Mouse (Mus musculus) lung, embryonic 16.5 days (tissue): ENCODE measurements around the gene Tnni3k. TPM values are rescaled to one million over a fixed set of nuclear protein-coding genes. Genes with fewer than 3 reads are reported as not detected.
"Not testable (repeated sequence)": the region's sequence is repeated elsewhere in the genome, so short reads cannot be mapped to it uniquely, and the experiment has no call there.

Experiments used
- ATAC-seq: fragments of 200-750 bp; cut with Nextera tagmentation; 2 replicates; pipeline ENCODE4 v1.8.0; 2017; ENCODE audit warnings: low read depth, mild to moderate bottlenecking, moderate library complexity
- H3K27ac ChIP-seq: fragments of 300-500 bp; sonication (generic); 2 replicates; pipeline ENCODE4 v1.5.1; 2014; ENCODE audit warnings: mild to moderate bottlenecking, control low read depth, low read length
- H3K27me3 ChIP-seq: fragments of 300-500 bp; sonication (generic); 2 replicates; pipeline ENCODE4 v1.6.1; 2014; ENCODE audit warnings: low read depth, low read length, mixed read lengths; ENCODE audit not compliant: control insufficient read depth, insufficient read depth
- H3K36me3 ChIP-seq: fragments of 300-500 bp; sonication (generic); 2 replicates; pipeline ENCODE4 v1.6.1; 2014; ENCODE audit warnings: low read length; ENCODE audit not compliant: control insufficient read depth, insufficient read depth
- H3K4me1 ChIP-seq: fragments of 300-500 bp; sonication (generic); replicated peaks from 2 replicates; pipeline ENCODE4 v1.6.1; 2014; ENCODE audit warnings: low read length, mixed read lengths; ENCODE audit not compliant: control insufficient read depth, insufficient read depth
- H3K4me2 ChIP-seq: fragments of 300-500 bp; sonication (generic); 2 replicates; pipeline ENCODE4 v1.6.1; 2014; ENCODE audit warnings: low read depth, low read length, control low read depth
- H3K4me3 ChIP-seq: fragments of 300-500 bp; sonication (generic); 2 replicates; pipeline ENCODE4 v1.5.1; 2014; ENCODE audit warnings: mild to moderate bottlenecking, low read length, control low read depth
- H3K9ac ChIP-seq: fragments of 300-500 bp; sonication (generic); 2 replicates; pipeline ENCODE4 v1.6.1; 2014; ENCODE audit warnings: low read length, control low read depth
- H3K9me3 ChIP-seq: fragments of 300-500 bp; sonication (generic); 2 replicates; pipeline ENCODE4 v1.6.1; 2016; ENCODE audit warnings: low read length; ENCODE audit not compliant: control insufficient read depth
- WGBS: fragments of 180-500 bp; shearing (Covaris S2); extraction: QIAGEN DNeasy Blood & Tissue Kit; methylation state at CpG from one replicate; pipeline ENCODE4 v1.1.7; 2014; 5-methylcytosine and 5-hydroxymethylcytosine counted together
- polyA plus RNA-seq: library from polyadenylated mRNA; unstranded; fragments of >200 nt; fragmentation: Nextera tagmentation; extraction: Ambion mirVana; gene quantifications from 2 replicates; pipeline ENCODE4 v1.2.1, GENCODE M21; 2015

Tnni3k gene
- polyA plus RNA-seq, 1 experiment from 2014 or later: 1.1 TPM

DNA sequence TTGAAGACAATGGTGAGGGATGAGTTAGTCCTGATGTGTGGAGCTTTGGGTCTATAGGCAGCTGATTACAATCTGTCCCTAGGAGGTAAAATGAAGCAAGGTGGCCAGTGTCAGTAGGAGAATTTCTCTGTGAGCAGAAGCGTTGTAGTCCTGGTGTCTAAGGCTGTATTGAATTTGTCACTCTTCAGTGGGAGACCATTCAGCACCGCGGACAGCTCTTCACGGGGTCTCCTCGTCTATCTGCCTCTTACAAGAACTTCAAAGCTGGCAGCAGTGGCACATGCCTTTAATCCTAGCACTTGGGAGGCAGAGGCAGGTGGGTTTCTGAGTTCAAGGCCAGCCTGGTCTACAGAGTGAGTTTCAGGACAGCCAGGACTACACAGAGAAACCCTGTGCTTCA lies 235.5 kb downstream of the Tnni3k start:
- H3K27ac ChIP-seq, ATAC-seq, H3K4me1 ChIP-seq, H3K4me3 ChIP-seq, H3K36me3 ChIP-seq, H3K9me3 ChIP-seq, H3K4me2 ChIP-seq, H3K27me3 ChIP-seq, H3K9ac ChIP-seq: not testable (repeated sequence)
- 5% methylated on average over 5 of the region's 5 CpGs for WGBS

DNA sequence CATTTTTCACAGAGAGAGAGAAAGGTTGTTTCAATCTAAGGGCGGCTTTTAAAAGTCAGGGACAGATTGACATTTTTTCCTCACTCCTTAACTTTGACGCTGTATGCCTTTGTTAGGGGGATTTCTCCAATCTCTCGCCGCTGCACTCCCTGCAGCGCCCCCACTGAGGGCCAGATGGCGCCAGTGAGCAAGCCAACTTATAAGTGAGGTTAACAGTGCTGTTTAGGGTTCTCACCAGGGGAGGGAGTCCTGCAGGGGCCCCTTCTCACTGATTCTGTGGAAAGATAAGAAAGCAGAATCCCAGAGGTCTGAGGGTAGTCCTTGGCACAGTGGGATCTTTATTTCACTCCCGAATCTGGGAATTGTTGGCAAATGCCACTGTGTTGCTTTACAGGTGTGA lies 237.5 kb downstream of the Tnni3k start:
- H3K9ac ChIP-seq: no peak overlapping the region
- H3K9me3 ChIP-seq: no peaks in the 10 kb centered on the region
- peaks cover 2% of the 10 kb centered on the region; the same call in 1 of the 2 replicates for H3K27me3 ChIP-seq
- no peak for ATAC-seq
- no peaks in the 10 kb centered on the region for H3K36me3 ChIP-seq
- H3K27ac ChIP-seq: no peak overlapping the region
- H3K4me1 ChIP-seq: no peaks in the 10 kb centered on the region
- 9% methylated on average over 7 of the region's 7 CpGs for WGBS
- H3K4me3 ChIP-seq: no peak overlapping the region
- H3K4me2 ChIP-seq: no peak overlapping the region

DNA sequence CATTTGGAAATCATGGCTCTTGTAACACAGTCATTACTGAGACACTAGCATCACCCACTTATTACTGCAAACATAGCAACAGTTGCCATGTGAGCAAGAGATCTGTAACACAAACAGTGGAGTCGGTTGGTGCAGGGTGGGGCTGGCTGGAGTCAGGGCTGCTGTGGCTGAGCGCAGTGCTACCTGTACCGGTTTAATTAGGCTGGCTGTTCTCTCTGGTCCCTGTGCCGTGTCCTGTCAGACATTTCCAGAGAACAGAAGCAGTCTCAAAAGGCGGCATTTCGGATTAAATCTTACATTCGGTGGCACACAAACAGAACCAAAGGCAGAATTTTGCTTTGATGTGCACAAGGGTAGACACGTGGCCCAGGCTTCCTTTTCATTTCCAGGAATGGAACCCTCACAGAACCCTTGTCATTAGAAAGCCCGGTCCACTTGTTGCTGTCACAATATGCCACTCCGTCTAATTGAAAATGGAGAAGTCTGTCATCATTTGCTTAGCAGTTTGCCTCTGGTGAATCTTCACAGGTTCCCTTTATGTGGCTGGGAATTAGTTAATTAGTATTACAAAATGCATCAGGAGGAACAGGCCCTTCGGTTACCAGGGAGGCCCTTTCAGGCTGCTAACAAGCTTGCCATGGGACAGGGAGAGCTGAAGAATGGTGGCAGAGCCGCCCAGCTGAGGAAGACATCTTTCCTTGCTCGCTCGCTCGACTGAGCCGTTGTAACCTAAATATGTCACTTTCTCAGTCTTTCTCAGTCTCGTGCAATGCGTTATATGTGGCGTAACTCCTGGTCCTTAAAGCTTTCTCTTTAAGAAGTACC lies 238.2 kb downstream of the Tnni3k start:
- WGBS: 41% methylated on average over 19 of the region's 19 CpGs
- Histone ChIP-seq H3K27me3 (peaks cover 2% of the 10 kb centered on the region; the same call in 1 of the 2 replicates), H3K27ac (no peak overlapping the region), H3K4me1 (no peaks in the 10 kb centered on the region), H3K4me2 (no peak overlapping the region), H3K36me3 (no peaks in the 10 kb centered on the region), H3K9me3 (no peaks in the 10 kb centered on the region), H3K4me3 (no peak overlapping the region), H3K9ac (no peak overlapping the region)
- no peak for ATAC-seq

DNA sequence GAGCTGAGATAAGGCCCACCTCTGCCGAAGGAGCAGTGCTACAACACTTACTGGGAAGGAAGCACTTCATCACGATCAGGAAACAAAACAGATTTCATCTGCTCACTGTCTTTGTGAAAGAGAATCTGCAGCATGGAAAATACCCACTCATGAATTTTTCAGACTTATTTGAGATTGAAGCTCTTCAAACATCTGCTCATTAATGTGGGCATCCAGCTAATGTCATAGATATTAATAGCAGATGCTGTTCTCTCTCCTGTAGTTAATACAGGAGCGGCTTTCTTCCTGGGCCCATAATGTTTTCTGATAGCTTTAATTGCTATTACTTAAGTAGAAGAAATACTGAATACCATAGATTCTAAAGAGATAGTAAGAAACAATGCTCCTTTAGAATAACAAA lies 239.0 kb downstream of the Tnni3k start:
- WGBS: 60% methylated on average over 3 of the region's 3 CpGs
- H3K36me3 ChIP-seq: no peaks in the 10 kb centered on the region
- no peak for ATAC-seq

DNA sequence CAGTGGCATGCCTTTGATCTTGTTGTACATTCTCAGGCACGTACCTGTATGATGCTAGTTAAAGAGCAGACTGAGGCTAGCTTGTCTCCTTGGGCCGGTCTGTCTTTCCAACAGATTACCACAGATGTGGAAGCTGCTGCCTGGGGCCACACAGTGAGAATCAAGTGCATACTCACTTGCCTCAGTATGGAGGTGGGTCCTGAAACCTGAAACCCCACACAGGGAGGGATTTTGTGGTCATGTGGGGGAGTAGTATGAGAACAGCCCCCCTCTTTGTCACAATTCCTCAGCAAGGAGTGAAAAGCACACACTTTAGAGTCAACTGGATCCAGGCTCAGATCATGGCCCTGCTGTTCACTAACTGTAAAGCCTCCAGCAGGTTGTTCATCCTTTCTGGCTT lies 239.6 kb downstream of the Tnni3k start:
- no peak overlapping the region for H3K4me2 ChIP-seq
- no peak for ATAC-seq
- H3K4me1 ChIP-seq: no peaks in the 10 kb centered on the region
- H3K27ac ChIP-seq: no peak overlapping the region
- H3K9me3 ChIP-seq: no peaks in the 10 kb centered on the region
- no peak overlapping the region for H3K9ac ChIP-seq
- H3K4me3 ChIP-seq: no peak overlapping the region
- H3K36me3 ChIP-seq: no peaks in the 10 kb centered on the region
- peaks cover 4% of the 10 kb centered on the region; the same call in 1 of the 2 replicates for H3K27me3 ChIP-seq
- WGBS: 39% methylated on average over 2 of the region's 2 CpGs

More for the DNA sequence above, 239.0 kb downstream of the Tnni3k start:
- H3K27me3 ChIP-seq: peaks cover 2% of the 10 kb centered on the region; the same call in 1 of the 2 replicates
- H3K4me3 ChIP-seq: no peak overlapping the region
- H3K9me3 ChIP-seq: no peaks in the 10 kb centered on the region
- H3K27ac ChIP-seq: no peak overlapping the region
- no peak overlapping the region for H3K9ac ChIP-seq
- no peak overlapping the region for H3K4me2 ChIP-seq
- no peaks in the 10 kb centered on the region for H3K4me1 ChIP-seq

DNA sequence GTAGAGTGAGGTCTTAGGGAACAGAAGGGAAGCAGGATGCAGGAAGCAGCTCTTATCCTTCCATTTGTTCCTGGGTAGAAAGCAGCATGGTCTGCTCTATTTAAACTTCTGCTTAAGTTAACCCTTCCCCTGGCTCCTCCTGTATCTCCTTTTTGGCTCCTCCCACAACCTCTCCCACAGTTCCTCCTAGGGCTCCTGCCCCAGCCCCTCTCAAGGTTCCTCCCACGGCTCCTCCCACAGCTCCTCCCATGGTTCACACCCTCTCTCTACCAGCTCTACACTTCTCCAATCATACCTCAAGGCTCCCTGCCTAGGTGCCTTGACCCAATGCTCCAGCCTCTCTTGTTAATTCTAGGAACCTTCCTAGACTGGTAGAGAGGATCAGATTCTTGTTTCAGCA lies 242.3 kb downstream of the Tnni3k start:
- Histone ChIP-seq H3K27ac (no peak overlapping the region), H3K4me3 (no peak overlapping the region), H3K36me3 (no peaks in the 10 kb centered on the region), H3K4me2 (no peak overlapping the region), H3K9ac (no peak overlapping the region), H3K9me3 (no peaks in the 10 kb centered on the region), H3K27me3 (peaks cover 4% of the 10 kb centered on the region; the same call in 1 of the 2 replicates), H3K4me1 (no peaks in the 10 kb centered on the region)
- ATAC-seq: no peak
- WGBS: 33% methylated on average over 1 of the region's 1 CpGs

DNA sequence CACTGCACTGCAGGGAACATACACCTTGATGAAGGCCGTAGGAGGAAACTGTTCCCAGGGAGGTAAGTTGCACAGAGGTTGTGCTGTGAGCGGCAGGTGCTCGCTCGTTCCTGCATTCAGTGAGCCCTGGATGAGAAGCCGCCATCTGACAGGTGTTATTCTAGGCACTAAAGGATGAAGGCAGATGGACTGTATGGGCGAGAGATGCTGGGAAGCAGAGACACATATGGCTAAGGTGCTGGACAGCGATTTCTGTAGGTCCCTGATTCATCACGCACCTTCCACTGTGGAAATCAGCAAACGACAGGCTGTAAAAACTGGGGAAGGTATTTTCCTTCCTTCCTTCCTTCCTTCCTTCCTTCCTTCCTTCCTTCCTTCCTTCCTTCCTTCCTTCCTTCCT lies 243.4 kb downstream of the Tnni3k start:
- Histone ChIP-seq H3K4me3 (no peak overlapping the region), H3K36me3 (no peaks in the 10 kb centered on the region), H3K9ac (no peak overlapping the region), H3K27me3 (peaks cover 4% of the 10 kb centered on the region; the same call in 1 of the 2 replicates), H3K9me3 (no peaks in the 10 kb centered on the region), H3K27ac (no peak overlapping the region), H3K4me2 (no peak overlapping the region), H3K4me1 (no peaks in the 10 kb centered on the region)
- no peak for ATAC-seq
- WGBS: 49% methylated on average over 9 of the region's 9 CpGs

DNA sequence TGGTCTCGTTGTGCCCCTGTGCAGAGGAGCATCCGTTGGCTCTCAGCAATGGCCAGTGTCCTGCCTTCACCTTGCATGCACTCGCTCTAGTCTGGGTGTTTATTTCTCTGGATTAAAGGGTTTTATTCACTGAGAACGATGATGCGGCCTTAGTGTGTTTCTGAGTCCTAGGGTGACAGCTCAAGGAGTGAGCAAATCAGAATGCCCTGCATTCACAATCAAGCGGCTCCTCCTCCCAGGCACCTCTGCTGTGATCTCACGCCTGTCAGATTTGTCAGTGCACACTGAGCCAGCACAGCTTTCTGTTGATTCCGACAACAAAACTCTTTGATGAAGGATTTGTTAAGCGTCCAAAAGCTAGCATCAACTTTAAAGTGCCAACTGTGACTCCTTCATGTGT lies 243.9 kb downstream of the Tnni3k start:
- H3K4me1 ChIP-seq: no peaks in the 10 kb centered on the region
- no peak for ATAC-seq
- H3K27ac ChIP-seq: no peak overlapping the region
- peaks cover 3% of the 10 kb centered on the region; the same call in 1 of the 2 replicates for H3K27me3 ChIP-seq
- H3K4me2 ChIP-seq: no peak overlapping the region
- no peak overlapping the region for H3K4me3 ChIP-seq
- no peaks in the 10 kb centered on the region for H3K36me3 ChIP-seq
- H3K9ac ChIP-seq: no peak overlapping the region
- no peaks in the 10 kb centered on the region for H3K9me3 ChIP-seq
- 23% methylated on average over 9 of the region's 9 CpGs for WGBS

DNA sequence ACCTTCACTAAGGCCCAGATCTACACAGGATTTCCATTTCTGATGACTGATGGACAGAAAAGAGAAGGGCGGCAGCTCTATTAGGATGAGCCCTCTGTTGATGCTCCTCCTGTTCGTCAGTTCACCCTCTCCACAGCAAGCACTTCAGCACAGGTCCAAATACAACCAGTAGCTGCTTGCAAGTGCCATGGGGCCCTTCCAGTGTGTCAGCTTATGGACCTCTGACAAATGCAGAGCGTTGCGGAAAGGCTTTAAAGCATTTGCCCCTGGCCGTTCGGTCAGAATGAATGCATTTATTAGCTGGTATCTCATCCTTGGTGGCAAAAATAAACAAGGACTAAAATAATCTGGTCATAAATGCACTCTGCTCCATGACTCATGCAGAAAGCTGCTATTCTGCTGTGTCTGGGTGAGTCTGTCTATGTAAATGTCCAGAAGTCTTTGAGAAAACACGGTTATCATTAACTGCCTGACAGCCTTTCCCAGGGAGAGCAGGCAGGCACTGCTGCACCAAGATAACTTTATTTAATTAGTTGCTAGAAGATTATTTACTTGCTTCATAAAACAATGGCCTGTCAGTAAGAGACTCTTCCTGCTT lies 244.8 kb downstream of the Tnni3k start:
- Histone ChIP-seq H3K4me1 (no peaks in the 10 kb centered on the region), H3K4me2 (no peak overlapping the region), H3K36me3 (no peaks in the 10 kb centered on the region), H3K9ac (no peak overlapping the region), H3K27me3 (peaks cover 3% of the 10 kb centered on the region; the same call in 1 of the 2 replicates), H3K27ac (no peak overlapping the region), H3K4me3 (no peak overlapping the region), H3K9me3 (no peaks in the 10 kb centered on the region)
- no peak for ATAC-seq
- WGBS: 34% methylated on average over 7 of the region's 7 CpGs
